Mouse (Mus musculus) MEL-GATA-1-ER (cell line): ENCODE data around the gene D730048I06Rik.
"Not testable (repeated sequence)": the region's sequence is repeated elsewhere in the genome, so short reads cannot be mapped to it uniquely, and the experiment has no call there.

Experiments used
- DNase-seq: peaks from one replicate; pipeline ENCODE4 v3.0.0-alpha.2; 2012; ENCODE audit warnings: low read depth; ENCODE audit errors: extremely low read depth

D730048I06Rik gene

GRCm38 (mm10) chr9:35790001-35790400 lies at the start of gene D730048I06Rik, which contains the start of gene Gm27235:
Gene D730048I06Rik, minus strand, starts transcription at chr9:35790112.
Gene Gm27235, minus strand, starts transcription at chr9:35790101.
- no peak for DNase-seq

- not testable (repeated sequence) for DNase-seq
Measured at GRCm38 (mm10) chr9:35817881-35818280, 28.0 kb upstream of the D730048I06Rik start.

- DNase-seq: no peak
Measured at GRCm38 (mm10) chr9:35798146-35798545, 8.2 kb upstream of the D730048I06Rik start.

- no peak for DNase-seq
Measured at GRCm38 (mm10) chr9:35778009-35778408, 11.9 kb downstream of the D730048I06Rik start, which contains the start of gene Gm17727. Gene Gm17727, minus strand, starts transcription at chr9:35778109.

- no peak for DNase-seq
Measured at GRCm38 (mm10) chr9:35756843-35757242, 33.1 kb downstream of the D730048I06Rik start.

GRCm38 (mm10) chr9:35740749-35741148 lies 49.2 kb downstream of the D730048I06Rik start, which contains the start of gene Gm17677:
Gene Gm17677, plus strand, starts transcription at chr9:35741049.
- DNase-seq: no peak
